Mouse (Mus musculus) lung, adult 2 months (tissue): ENCODE measurements around the gene Hrc.

Source experiments
- CTCF ChIP-seq: fragments of 200-500 bp; IDR thresholded peaks from 2 replicates; pipeline ENCODE4 v1.5.1; 2011; ENCODE audit warnings: mild to moderate bottlenecking, low read length, control low read depth; ENCODE audit not compliant: insufficient read depth
- POLR2A ChIP-seq: fragments of 200-500 bp; IDR thresholded peaks from 2 replicates; pipeline ENCODE4 v1.6.1; 2011; ENCODE audit warnings: low read depth, mild to moderate bottlenecking, control low read depth, low read length, borderline replicate concordance; ENCODE audit errors: extremely low read depth

- no peak for TF ChIP-seq CTCF
- TF ChIP-seq POLR2A = no peak
These were observed 39.5 kb downstream of the Hrc start for GRCm38 (mm10) chr7:45374620-45375019.
